Mouse (Mus musculus): ENCODE results near the gene Nck2.

The Nck2 gene

GRCm38 (mm10) chr1:43445170-43446088 is 1.1 kb downstream of the Nck2 start:
- under 1% methylated on average over 81 of the region's 86 CpGs for WGBS

- WGBS: under 1% methylated on average over 32 of the region's 44 CpGs
Measured at GRCm38 (mm10) chr1:43446089-43446533, 1.7 kb downstream of the Nck2 start.

- 17% methylated on average over 16 of the region's 16 CpGs for WGBS
Measured at GRCm38 (mm10) chr1:43446731-43447601, 2.6 kb downstream of the Nck2 start.

DNA sequence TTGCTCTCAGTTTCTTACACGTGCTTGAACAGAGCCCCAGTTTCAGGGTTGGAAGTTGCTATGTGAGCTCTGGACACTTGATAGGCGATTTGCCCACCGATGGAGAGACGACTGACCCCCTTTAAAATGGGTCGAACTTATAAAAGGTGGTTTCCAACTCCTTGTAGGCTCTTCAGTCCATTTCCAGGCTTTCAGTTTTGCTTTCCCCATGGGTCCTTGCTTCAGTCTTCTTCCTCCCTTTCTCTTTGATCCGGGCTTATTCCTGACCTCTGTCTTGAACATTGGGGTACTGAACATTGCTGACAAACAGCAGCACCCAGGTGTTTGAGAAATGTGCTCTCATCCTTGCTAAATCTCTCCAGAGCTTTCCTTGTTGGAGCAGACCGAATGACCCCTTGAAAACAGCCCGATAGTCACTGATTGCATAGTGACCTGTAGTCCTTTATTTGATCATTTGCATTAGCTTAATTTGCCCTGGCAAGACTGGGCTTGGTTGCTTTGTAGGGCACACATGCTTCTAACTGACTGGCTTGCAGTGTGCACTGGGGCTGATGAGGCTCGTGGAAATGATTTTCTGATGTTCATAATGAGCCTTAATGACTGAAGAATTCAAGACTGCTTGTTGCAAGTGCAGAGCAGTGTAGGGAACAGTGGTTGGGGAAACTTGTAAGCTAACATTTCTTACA is 3.4 kb downstream of the Nck2 start:
- 53% methylated on average over 9 of the region's 9 CpGs for WGBS

DNA sequence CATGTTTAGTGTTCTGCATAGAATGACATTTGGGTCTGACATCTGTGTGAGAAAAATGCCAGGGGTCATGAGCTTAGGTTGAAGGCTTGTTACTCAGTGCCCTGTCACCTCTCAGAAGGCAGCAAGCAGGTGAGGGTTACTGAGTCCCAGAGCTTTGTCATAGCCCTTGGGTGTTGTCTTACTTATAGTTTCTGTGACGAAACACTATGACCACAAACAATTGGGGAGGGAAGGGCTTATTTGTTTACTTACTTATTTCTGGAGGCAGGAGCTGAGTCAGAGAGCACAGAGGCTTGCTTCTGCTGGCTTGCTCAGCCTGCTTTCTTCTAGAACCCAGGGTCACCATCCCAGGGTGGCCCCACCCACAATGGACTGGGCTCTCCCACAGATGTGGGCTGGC is 6.4 kb downstream of the Nck2 start:
- 74% methylated on average over 1 of the region's 1 CpGs for WGBS

GRCm38 (mm10) chr1:43453683-43454082 is 9.3 kb downstream of the Nck2 start:
- 69% methylated on average over 3 of the region's 3 CpGs for WGBS

DNA sequence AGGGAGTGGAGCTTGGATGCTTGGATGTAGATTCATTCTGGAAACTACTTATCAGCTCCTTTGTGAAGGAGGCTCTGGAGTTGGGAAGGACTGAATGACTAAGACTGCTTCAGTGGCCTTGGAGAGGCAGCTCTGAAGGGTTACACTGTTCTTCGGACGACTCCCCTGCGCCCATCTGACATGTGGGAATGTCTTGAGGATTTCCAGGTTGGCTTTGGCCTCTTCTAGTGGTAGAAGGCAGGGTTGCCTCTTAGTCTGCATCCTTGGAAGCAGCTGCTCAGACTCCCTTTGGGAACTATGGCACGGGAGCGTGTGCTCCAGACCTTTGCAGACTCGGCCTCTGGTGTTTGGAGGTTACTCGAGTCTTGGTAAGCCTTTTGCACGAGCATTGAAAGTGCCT is 10.4 kb downstream of the Nck2 start:
- WGBS: 88% methylated on average over 8 of the region's 8 CpGs

DNA sequence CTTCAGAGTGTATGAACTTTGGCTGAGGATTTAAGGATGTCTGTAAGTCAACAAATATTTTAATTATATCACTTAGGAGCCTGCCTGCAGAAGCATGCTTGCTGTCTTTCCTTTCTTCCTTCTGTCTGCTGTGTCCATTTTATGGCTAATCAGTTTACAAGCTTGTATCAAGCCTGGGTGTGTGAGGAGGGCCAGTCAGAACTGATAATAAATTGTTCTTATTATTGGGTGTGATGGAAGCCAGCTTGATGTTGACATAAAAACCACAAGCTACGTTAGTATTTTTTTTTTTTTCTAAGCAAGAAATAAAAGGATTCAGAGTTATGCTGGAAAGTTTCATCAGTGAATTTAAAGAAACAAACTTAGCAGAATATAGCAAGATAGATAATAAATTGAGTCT is 10.8 kb downstream of the Nck2 start:
- 69% methylated on average over 1 of the region's 1 CpGs for WGBS

DNA sequence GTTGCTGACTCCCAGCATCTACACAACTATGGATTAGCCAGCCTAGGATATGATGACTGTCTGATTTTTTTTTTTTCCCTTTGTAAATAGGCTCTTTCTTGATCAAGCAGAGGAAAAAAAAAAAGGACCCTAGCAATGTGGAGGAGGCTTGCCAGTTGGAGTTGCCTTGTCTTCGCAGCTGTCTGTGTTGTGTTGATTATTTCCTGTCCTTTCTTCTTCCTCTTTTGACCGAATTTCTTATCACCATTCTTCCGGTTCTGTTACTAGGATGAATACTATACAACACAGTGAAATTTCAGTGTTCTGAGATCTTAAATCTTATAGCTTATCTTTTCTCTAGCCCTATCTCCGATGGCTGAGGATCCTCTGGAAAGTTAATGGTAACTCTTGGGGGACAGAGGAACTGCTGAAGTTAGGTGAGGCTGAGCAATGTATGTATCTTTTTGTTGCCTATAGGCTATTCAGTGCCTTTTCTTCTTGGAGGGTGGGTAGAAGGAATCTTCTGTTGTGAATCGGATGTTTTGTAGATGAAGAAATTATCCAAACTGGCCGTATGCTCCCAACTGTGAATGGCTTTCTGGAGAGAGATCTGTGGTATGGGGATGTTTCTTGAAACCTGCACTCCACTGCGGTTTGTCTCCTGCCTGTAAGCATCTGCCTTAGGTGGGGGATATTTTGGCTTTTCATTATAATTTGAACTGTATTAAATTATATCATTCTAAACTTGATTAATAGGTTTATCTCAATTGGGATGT is 12.8 kb downstream of the Nck2 start:
- WGBS: 73% methylated on average over 7 of the region's 7 CpGs

- 76% methylated on average over 5 of the region's 5 CpGs for WGBS
Measured at GRCm38 (mm10) chr1:43460468-43460867, 16.1 kb downstream of the Nck2 start.

- WGBS: 64% methylated on average over 4 of the region's 4 CpGs
Measured at GRCm38 (mm10) chr1:43462666-43463065, 18.3 kb downstream of the Nck2 start.

- WGBS: 56% methylated on average over 11 of the region's 11 CpGs
Measured at GRCm38 (mm10) chr1:43463941-43464682, 19.7 kb downstream of the Nck2 start.

DNA sequence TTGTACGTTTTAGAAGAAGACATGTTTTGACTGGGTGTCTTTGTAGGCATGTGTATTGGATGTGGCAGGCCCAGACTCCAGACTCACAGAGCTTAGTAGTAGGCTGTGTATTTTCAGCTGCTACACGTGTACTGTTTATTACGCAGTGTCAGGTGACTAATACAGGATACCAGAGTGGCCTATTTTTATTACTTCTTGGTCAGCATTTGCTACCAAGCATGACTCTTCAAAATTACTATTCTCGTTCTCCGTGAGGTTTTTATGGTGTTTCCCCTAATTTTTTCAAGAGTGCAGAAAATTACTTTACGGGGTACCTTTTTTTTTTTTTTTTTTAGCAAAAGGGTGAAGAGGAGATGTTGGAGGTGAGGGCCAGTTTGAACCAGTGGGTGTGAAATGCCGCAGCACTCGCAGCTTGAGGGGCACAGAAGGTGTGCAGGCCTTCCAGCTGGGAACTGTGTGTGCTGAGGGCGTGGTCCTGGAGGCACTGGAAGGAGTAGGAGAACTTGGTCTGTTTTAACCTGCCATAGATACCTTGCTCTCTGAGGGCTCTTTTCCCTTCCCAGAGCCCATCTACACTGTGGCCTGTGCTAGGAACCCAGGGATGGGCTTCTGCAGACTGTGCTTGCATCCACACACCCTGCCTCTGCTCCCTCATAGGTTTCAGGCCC is 21.7 kb downstream of the Nck2 start:
- 72% methylated on average over 9 of the region's 9 CpGs for WGBS

GRCm38 (mm10) chr1:43467656-43468055 is 23.3 kb downstream of the Nck2 start:
- 33% methylated on average over 8 of the region's 8 CpGs for WGBS

- 64% methylated on average over 7 of the region's 7 CpGs for WGBS
Measured at GRCm38 (mm10) chr1:43468207-43468606, 23.8 kb downstream of the Nck2 start.

GRCm38 (mm10) chr1:43468978-43469377 is 24.6 kb downstream of the Nck2 start:
- WGBS: 41% methylated on average over 3 of the region's 3 CpGs

DNA sequence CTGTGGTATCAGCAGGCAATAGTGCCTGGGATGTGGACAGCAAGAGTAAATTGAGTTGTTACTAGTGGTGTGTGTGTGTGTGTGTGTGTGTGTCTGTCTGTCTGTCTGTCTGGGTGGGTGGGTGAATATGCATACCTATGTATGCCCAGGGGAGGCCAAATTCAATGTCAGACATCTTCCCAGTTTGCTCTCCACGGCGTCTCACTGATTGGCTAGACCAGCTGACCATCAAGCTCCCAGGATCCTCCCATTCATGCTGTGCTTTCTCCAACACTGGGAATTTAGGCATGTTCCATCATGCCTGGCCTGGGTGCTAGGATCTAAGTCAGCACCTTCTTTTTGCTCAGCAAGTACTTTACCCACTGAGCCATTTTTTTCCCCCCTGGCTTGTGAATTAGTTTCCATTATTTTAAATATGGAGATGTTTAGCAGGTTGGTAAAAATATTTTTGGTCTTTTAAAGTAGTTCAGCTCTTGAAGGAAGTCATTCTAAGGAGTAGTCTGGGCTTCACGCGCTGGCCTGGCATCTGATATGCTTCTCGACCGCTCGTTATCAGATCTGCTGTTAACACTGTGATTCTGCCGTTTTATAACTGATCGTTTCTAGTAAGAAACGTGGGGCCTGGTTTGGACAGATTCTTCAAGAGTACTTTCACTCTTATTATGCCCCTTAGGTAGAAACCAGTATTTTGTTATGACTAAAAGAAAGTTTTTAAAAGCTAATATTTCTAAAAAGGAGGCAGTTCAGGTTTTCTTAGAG is 26.2 kb downstream of the Nck2 start:
- WGBS: 85% methylated on average over 10 of the region's 10 CpGs

DNA sequence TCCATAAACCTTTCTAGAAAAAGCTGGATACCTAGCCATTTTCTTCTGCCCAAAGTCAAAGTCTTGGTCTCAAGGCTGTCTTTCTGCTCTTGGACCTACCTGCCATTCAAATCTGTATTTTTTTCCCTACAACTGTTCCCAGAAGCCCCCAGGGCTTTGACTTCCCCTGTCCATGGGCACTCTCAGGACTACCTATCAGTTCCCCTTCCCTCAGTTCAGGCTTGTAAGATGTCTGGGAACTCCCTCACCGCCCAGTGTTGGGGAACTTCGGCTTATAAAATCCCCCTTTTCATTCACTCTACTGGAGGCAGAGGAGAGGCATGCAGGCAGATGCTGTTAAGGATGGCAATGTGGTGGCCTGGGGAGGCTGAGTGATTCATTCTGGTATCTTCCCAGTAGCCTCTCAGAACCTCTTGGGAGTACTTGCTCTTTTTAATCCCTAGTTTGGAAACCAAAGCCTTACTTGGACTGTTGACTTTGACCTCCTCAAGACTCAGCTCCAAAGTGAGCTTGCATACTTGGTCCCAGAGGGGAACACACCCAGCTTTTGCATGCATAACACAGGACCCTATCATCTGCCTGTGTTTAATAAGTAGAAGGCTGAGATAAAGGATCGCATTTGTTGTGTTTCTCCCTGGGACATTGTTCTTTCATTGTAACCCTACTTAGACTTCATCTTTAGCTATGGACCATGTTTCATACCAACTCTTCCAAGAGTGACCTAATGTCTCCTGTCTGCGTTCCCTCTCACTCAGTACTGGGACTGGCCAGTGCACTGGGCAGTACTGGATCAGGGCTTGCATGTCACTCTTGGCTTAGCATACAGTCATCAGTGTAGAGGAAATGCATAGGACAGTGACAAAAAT is 27.0 kb downstream of the Nck2 start:
- 80% methylated on average over 4 of the region's 4 CpGs for WGBS
